Mouse (Mus musculus) limb, embryonic 11.5 days (tissue): Measurements from ENCODE around the gene Alcam. TPM values are rescaled to one million over a fixed set of nuclear protein-coding genes. Genes with fewer than 3 reads are reported as not detected.

Source experiments
- ATAC-seq: fragments of 200-750 bp; cut with Nextera tagmentation; 2 replicates; pipeline ENCODE4 v1.8.0; 2017; ENCODE audit warnings: low read depth; ENCODE audit not compliant: insufficient number of reproducible peaks, low FRiP score, low TSS enrichment
- DNase-seq: peaks from one replicate; pipeline ENCODE4 v3.0.0-alpha.2; 2015; ENCODE audit warnings: low spot score
- H3K27ac ChIP-seq: fragments of 300-500 bp; sonication (generic); replicated peaks from 2 replicates; pipeline ENCODE4 v1.5.1; 2014; ENCODE audit warnings: low read depth, mild to moderate bottlenecking, low read length
- H3K27me3 ChIP-seq: fragments of 300-500 bp; sonication (generic); 2 replicates; pipeline ENCODE4 v1.6.1; 2014; ENCODE audit warnings: mild to moderate bottlenecking, low read length, mixed read lengths; ENCODE audit not compliant: control insufficient read depth, insufficient read depth
- H3K36me3 ChIP-seq: fragments of 300-500 bp; sonication (generic); 2 replicates; pipeline ENCODE4 v1.6.1; 2014; ENCODE audit warnings: mild to moderate bottlenecking, low read length, moderate library complexity, mixed read lengths; ENCODE audit not compliant: control insufficient read depth, insufficient read depth
- H3K4me1 ChIP-seq: fragments of 300-500 bp; sonication (generic); 2 replicates; pipeline ENCODE4 v1.6.1; 2014; ENCODE audit warnings: low read length, mixed read lengths; ENCODE audit not compliant: control insufficient read depth, insufficient read depth
- H3K4me2 ChIP-seq: fragments of 300-500 bp; sonication (generic); 2 replicates; pipeline ENCODE4 v1.6.1; 2014; ENCODE audit warnings: low read depth, mild to moderate bottlenecking, moderate library complexity; ENCODE audit not compliant: severe bottlenecking
- H3K4me3 ChIP-seq: fragments of 300-500 bp; sonication (generic); 2 replicates; pipeline ENCODE4 v1.5.1; 2014; ENCODE audit warnings: low read depth, low read length
- H3K9ac ChIP-seq: fragments of 300-500 bp; sonication (generic); 2 replicates; pipeline ENCODE4 v1.6.1; 2014; ENCODE audit warnings: mild to moderate bottlenecking, low read length
- H3K9me3 ChIP-seq: fragments of 300-500 bp; sonication (generic); 2 replicates; pipeline ENCODE4 v1.6.1; 2016; ENCODE audit warnings: low read length; ENCODE audit not compliant: control insufficient read depth
- WGBS: fragments of 180-500 bp; shearing (Covaris S2); extraction: QIAGEN DNeasy Blood & Tissue Kit; methylation state at CpG from one replicate; pipeline ENCODE4 v1.1.7; 2014; 5-methylcytosine and 5-hydroxymethylcytosine counted together
- polyA plus RNA-seq: library from polyadenylated mRNA; unstranded; fragments of >200 nt; fragmentation: Nextera tagmentation; extraction: Ambion mirVana; gene quantifications from 2 replicates; pipeline ENCODE4 v1.2.1, GENCODE M21; 2014

The Alcam gene
- polyA plus RNA-seq, 1 experiment from 2014 or later: 15.1 TPM

GRCm38 (mm10) chr16:52450245-52451100, 3.4 kb downstream of the Alcam start:
- DNase-seq (peak; percentile 46), ATAC-seq (no peak)
- peak overlapping the region; percentile 76 for H3K4me2 ChIP-seq
- no peaks in the 10 kb centered on the region; the same call in none of the 2 replicates for H3K4me1 ChIP-seq
- H3K9me3 ChIP-seq: no peaks in the 10 kb centered on the region
- peak overlapping the region; percentile 38 for H3K4me3 ChIP-seq
- no peaks in the 10 kb centered on the region for H3K27me3 ChIP-seq
- H3K27ac ChIP-seq: no peak overlapping the region
- H3K36me3 ChIP-seq: no peaks in the 10 kb centered on the region
- under 1% methylated on average over 28 of the region's 28 CpGs for WGBS
- H3K9ac ChIP-seq: peak overlapping the region; percentile 12; the same call in 1 of the 2 replicates

- Histone ChIP-seq H3K4me2 (peak overlapping the region; percentile 76), H3K36me3 (no peaks in the 10 kb centered on the region), H3K4me1 (no peaks in the 10 kb centered on the region; the same call in none of the 2 replicates), H3K9me3 (no peaks in the 10 kb centered on the region), H3K9ac (no peak overlapping the region), H3K4me3 (peak overlapping the region; percentile 38), H3K27me3 (no peaks in the 10 kb centered on the region), H3K27ac (no peak overlapping the region)
- ATAC-seq: no peak
- 9% methylated on average over 3 of the region's 3 CpGs for WGBS
- no peak for DNase-seq
These were observed 4.0 kb downstream of the Alcam start for GRCm38 (mm10) chr16:52449889-52450244.

GRCm38 (mm10) chr16:52445984-52446383, 7.9 kb downstream of the Alcam start:
- WGBS: 93% methylated on average over 3 of the region's 3 CpGs
- Histone ChIP-seq H3K27me3 (no peaks in the 10 kb centered on the region), H3K9me3 (no peaks in the 10 kb centered on the region), H3K4me2 (no peak overlapping the region), H3K4me3 (no peak overlapping the region), H3K36me3 (no peaks in the 10 kb centered on the region), H3K27ac (no peak overlapping the region), H3K4me1 (no peaks in the 10 kb centered on the region; the same call in 1 of the 2 replicates), H3K9ac (no peak overlapping the region)
- ATAC-seq: no peak
- DNase-seq: no peak

GRCm38 (mm10) chr16:52443635-52444505, 10.0 kb downstream of the Alcam start:
- no peak overlapping the region for H3K9ac ChIP-seq
- 58% methylated on average over 9 of the region's 9 CpGs for WGBS
- no peak overlapping the region for H3K27ac ChIP-seq
- no peak for DNase-seq
- H3K27me3 ChIP-seq: no peaks in the 10 kb centered on the region
- no peaks in the 10 kb centered on the region for H3K36me3 ChIP-seq
- no peak overlapping the region for H3K4me3 ChIP-seq
- no peak overlapping the region for H3K4me2 ChIP-seq
- no peaks in the 10 kb centered on the region for H3K9me3 ChIP-seq
- H3K4me1 ChIP-seq: no peaks in the 10 kb centered on the region
- no peak for ATAC-seq

GRCm38 (mm10) chr16:52443055-52443454, 10.8 kb downstream of the Alcam start:
- ATAC-seq (no peak), DNase-seq (no peak)
- H3K4me1 ChIP-seq: no peaks in the 10 kb centered on the region
- no peaks in the 10 kb centered on the region for H3K36me3 ChIP-seq
- no peak overlapping the region for H3K4me3 ChIP-seq
- 67% methylated on average over 1 of the region's 1 CpGs for WGBS
- no peak overlapping the region for H3K9ac ChIP-seq
- no peaks in the 10 kb centered on the region for H3K9me3 ChIP-seq
- H3K27me3 ChIP-seq: no peaks in the 10 kb centered on the region
- H3K4me2 ChIP-seq: no peak overlapping the region
- no peak overlapping the region for H3K27ac ChIP-seq

- no peak overlapping the region for H3K27ac ChIP-seq
- ATAC-seq (no peak), DNase-seq (no peak)
- no peaks in the 10 kb centered on the region for H3K27me3 ChIP-seq
- no peak overlapping the region for H3K4me3 ChIP-seq
- no peak overlapping the region for H3K4me2 ChIP-seq
- no peak overlapping the region for H3K9ac ChIP-seq
- H3K9me3 ChIP-seq: no peaks in the 10 kb centered on the region
- no peaks in the 10 kb centered on the region for H3K36me3 ChIP-seq
- no peaks in the 10 kb centered on the region for H3K4me1 ChIP-seq
These were observed 14.3 kb downstream of the Alcam start for GRCm38 (mm10) chr16:52439600-52439999.

- H3K4me3 ChIP-seq: no peak overlapping the region
- no peaks in the 10 kb centered on the region for H3K27me3 ChIP-seq
- WGBS: 74% methylated on average over 6 of the region's 6 CpGs
- no peak overlapping the region for H3K9ac ChIP-seq
- H3K9me3 ChIP-seq: no peaks in the 10 kb centered on the region
- no peak for ATAC-seq
- H3K27ac ChIP-seq: no peak overlapping the region
- no peaks in the 10 kb centered on the region for H3K36me3 ChIP-seq
- DNase-seq: no peak
- no peaks in the 10 kb centered on the region for H3K4me1 ChIP-seq
- H3K4me2 ChIP-seq: no peak overlapping the region
These were observed 14.9 kb downstream of the Alcam start for GRCm38 (mm10) chr16:52439007-52439406.

- Histone ChIP-seq H3K27ac (no peak overlapping the region), H3K4me1 (no peaks in the 10 kb centered on the region), H3K9me3 (no peaks in the 10 kb centered on the region), H3K36me3 (no peaks in the 10 kb centered on the region), H3K9ac (no peak overlapping the region), H3K27me3 (no peaks in the 10 kb centered on the region), H3K4me2 (no peak overlapping the region), H3K4me3 (no peak overlapping the region)
- DNase-seq (no peak), ATAC-seq (no peak)
- 43% methylated on average over 6 of the region's 6 CpGs for WGBS
These were observed 15.5 kb downstream of the Alcam start for GRCm38 (mm10) chr16:52438216-52438904.
